Mouse (Mus musculus) regulatory T cell (primary cell): ENCODE measurements at regions not wholly inside any gene's neighbourhood (a gene's known extent, or its start where the extent isn't known, plus 50 kb on each side); places are given as distances from the start of the nearest gene placed in this dataset.

Source experiments
- in situ Hi-C: fragments of 300-600 bp; cut with MboI, MseI; formaldehyde crosslinking; loops from one replicate; pipeline ENCODE4 v1.15.1; 2025; ENCODE audit warnings: high pct_unique_total_duplicates

- in situ Hi-C loops: no loop called here
These were observed 77.7 kb downstream of the Fam76b start for GRCm38 (mm10) chr9:13905086-13905669.

- in situ Hi-C loops: no loop called here
These were observed 79.2 kb downstream of the Fam76b start for GRCm38 (mm10) chr9:13906736-13907135.

GRCm38 (mm10) chr9:13909604-13910003 is 82.1 kb downstream of the Fam76b start:
- in situ Hi-C loops: no loop called here

- in situ Hi-C loops: no loop called here
These were observed 82.6 kb downstream of the Fam76b start for GRCm38 (mm10) chr9:13910091-13910490.

- in situ Hi-C loops: no loop called here
These were observed 85.9 kb downstream of the Fam76b start for GRCm38 (mm10) chr9:13913459-13913858.

- in situ Hi-C loops: no loop called here
These were observed 86.6 kb downstream of the Fam76b start for GRCm38 (mm10) chr9:13914131-13914530.

GRCm38 (mm10) chr9:13914847-13915246 is 87.3 kb downstream of the Fam76b start:
- in situ Hi-C loops: loop anchor here (5.0 kb wide), 1 partner anchor 57 kb away; no protein-coding TSS in a partner anchor

GRCm38 (mm10) chr9:13916837-13917236 is 89.3 kb downstream of the Fam76b start:
- in situ Hi-C loops: loop anchor here (5.0 kb wide), 1 partner anchor 55 kb away; no protein-coding TSS in a partner anchor

- in situ Hi-C loops: loop anchor here (5.0 kb wide), 1 partner anchor 54 kb away; no protein-coding TSS in a partner anchor
These were observed 91.2 kb downstream of the Fam76b start for GRCm38 (mm10) chr9:13918606-13919202.

GRCm38 (mm10) chr9:13919739-13920410 is 92.4 kb downstream of the Fam76b start:
- in situ Hi-C loops: loop anchor here (5.0 kb wide), 1 partner anchor 52 kb away; no protein-coding TSS in a partner anchor

- in situ Hi-C loops: no loop called here
These were observed 93.1 kb downstream of the Fam76b start for GRCm38 (mm10) chr9:13920623-13921022.

GRCm38 (mm10) chr9:13932001-13932508 is 104.5 kb downstream of the Fam76b start:
- in situ Hi-C loops: no loop called here

GRCm38 (mm10) chr9:13933404-13933803 is 105.9 kb downstream of the Fam76b start:
- in situ Hi-C loops: no loop called here

- in situ Hi-C loops: no loop called here
These were observed 109.8 kb downstream of the Fam76b start for GRCm38 (mm10) chr9:13937301-13937700.

GRCm38 (mm10) chr9:13946519-13946918 is 119.0 kb downstream of the Fam76b start:
- in situ Hi-C loops: no loop called here

- in situ Hi-C loops: no loop called here
These were observed 124.6 kb downstream of the Fam76b start for GRCm38 (mm10) chr9:13952157-13952556.

- in situ Hi-C loops: no loop called here
These were observed 135.7 kb downstream of the Fam76b start for GRCm38 (mm10) chr9:13963140-13963763.

- in situ Hi-C loops: no loop called here
These were observed 136.3 kb downstream of the Fam76b start for GRCm38 (mm10) chr9:13963796-13964195.

GRCm38 (mm10) chr9:13964256-13964655 is 136.7 kb downstream of the Fam76b start:
- in situ Hi-C loops: no loop called here

- in situ Hi-C loops: no loop called here
These were observed 138.7 kb downstream of the Fam76b start for GRCm38 (mm10) chr9:13966212-13966611.

GRCm38 (mm10) chr9:13969262-13969661 is 141.7 kb downstream of the Fam76b start:
- in situ Hi-C loops: no loop called here

GRCm38 (mm10) chr9:13973600-13973999 is 146.1 kb downstream of the Fam76b start:
- in situ Hi-C loops: loop anchor here (5.0 kb wide), 1 partner anchor 56 kb away; no protein-coding TSS in a partner anchor
